Mouse (Mus musculus) kidney, embryonic 16.5 days (tissue): ENCODE measurements around the gene Ahsa1. TPM values are rescaled to one million over a fixed set of nuclear protein-coding genes. Genes with fewer than 3 reads are reported as not detected.
"Not testable (repeated sequence)": the region's sequence is repeated elsewhere in the genome, so short reads cannot be mapped to it uniquely, and the experiment has no call there.

Source experiments
- ATAC-seq: fragments of 200-750 bp; cut with Nextera tagmentation; 2 replicates; pipeline ENCODE4 v1.8.0; 2017; ENCODE audit warnings: moderate TSS enrichment; ENCODE audit not compliant: low FRiP score, low TSS enrichment
- H3K27ac ChIP-seq: fragments of 300-500 bp; sonication (generic); 2 replicates; pipeline ENCODE4 v1.5.1; 2014; ENCODE audit warnings: low read length
- H3K27me3 ChIP-seq: fragments of 300-500 bp; sonication (generic); 2 replicates; pipeline ENCODE4 v1.6.1; 2014; ENCODE audit warnings: low read length, control low read depth, mixed read lengths; ENCODE audit not compliant: insufficient read depth
- H3K36me3 ChIP-seq: fragments of 300-500 bp; sonication (generic); 2 replicates; pipeline ENCODE4 v1.6.1; 2014; ENCODE audit warnings: low read length, control low read depth, mixed read lengths; ENCODE audit not compliant: insufficient read depth
- H3K4me1 ChIP-seq: fragments of 300-500 bp; sonication (generic); 2 replicates; pipeline ENCODE4 v1.6.1; 2014; ENCODE audit warnings: low read length, control low read depth, mixed read lengths; ENCODE audit not compliant: insufficient read depth
- H3K4me2 ChIP-seq: fragments of 300-500 bp; sonication (generic); replicated peaks from 2 replicates; pipeline ENCODE4 v1.6.1; 2014; ENCODE audit warnings: low read depth, low read length
- H3K4me3 ChIP-seq: fragments of 300-500 bp; sonication (generic); 2 replicates; pipeline ENCODE4 v1.5.1; 2014; ENCODE audit warnings: mild to moderate bottlenecking, low read length
- H3K9ac ChIP-seq: fragments of 300-500 bp; sonication (generic); replicated peaks from 2 replicates; pipeline ENCODE4 v1.6.1; 2014; ENCODE audit warnings: low read length
- H3K9me3 ChIP-seq: fragments of 300-500 bp; sonication (generic); 2 replicates; pipeline ENCODE4 v1.6.1; 2016; ENCODE audit warnings: low read length, control low read depth
- WGBS: fragments of 180-500 bp; shearing (Covaris S2); extraction: QIAGEN DNeasy Blood & Tissue Kit; methylation state at CpG from one replicate; pipeline ENCODE4 v1.1.7; 2014; 5-methylcytosine and 5-hydroxymethylcytosine counted together
- polyA plus RNA-seq: library from polyadenylated mRNA; unstranded; fragments of >200 nt; fragmentation: Nextera tagmentation; extraction: Ambion mirVana; gene quantifications from 2 replicates; pipeline ENCODE4 v1.2.1, GENCODE M21; 2015

Gene Ahsa1
- polyA plus RNA-seq, 1 experiment from 2014 or later: 246 TPM

- ATAC-seq: peak; percentile 79
- Histone ChIP-seq H3K4me2 (peak within 1 kb of the TSS; percentile 91), H3K9ac (peak within 1 kb of the TSS; percentile 70), H3K9me3 (no peaks in the 10 kb centered on the region), H3K27ac (no peak within 1 kb of the TSS), H3K36me3 (no peaks in the 10 kb centered on the region), H3K27me3 (peaks cover 17% of the 10 kb centered on the region), H3K4me3 (peak within 1 kb of the TSS; percentile 58), H3K4me1 (peaks cover 9% of the 10 kb centered on the region; the same call in 1 of the 2 replicates)
- under 1% methylated on average over 65 of the region's 86 CpGs for WGBS
Observed at GRCm38 (mm10) chr12:87299657-87300440, 33.6 kb downstream of the Ahsa1 start, which contains the start of gene Ism2. Gene Ism2 (minus strand): TSS chr12:87299705.

- WGBS: under 1% methylated on average over 9 of the region's 9 CpGs
- no peaks in the 10 kb centered on the region for H3K36me3 ChIP-seq
- H3K27ac ChIP-seq: no peak overlapping the region
Observed at GRCm38 (mm10) chr12:87300441-87300690, 34.1 kb downstream of the Ahsa1 start.

GRCm38 (mm10) chr12:87301189-87301588 is 34.9 kb downstream of the Ahsa1 start:
- Histone ChIP-seq H3K4me1 (peaks cover 9% of the 10 kb centered on the region; the same call in 1 of the 2 replicates), H3K36me3 (no peaks in the 10 kb centered on the region), H3K9me3 (no peaks in the 10 kb centered on the region), H3K4me3 (no peak overlapping the region), H3K4me2 (no peak overlapping the region), H3K27me3 (peaks cover 17% of the 10 kb centered on the region), H3K9ac (no peak overlapping the region), H3K27ac (no peak overlapping the region)
- ATAC-seq: no peak
- WGBS: 50% methylated on average over 4 of the region's 4 CpGs

More at GRCm38 (mm10) chr12:87300441-87300690, 34.1 kb downstream of the Ahsa1 start:
- H3K4me3 ChIP-seq: peak overlapping the region; percentile 58
- H3K27me3 ChIP-seq: peaks cover 17% of the 10 kb centered on the region
- H3K4me1 ChIP-seq: peaks cover 9% of the 10 kb centered on the region; the same call in 1 of the 2 replicates
- ATAC-seq: no peak
- peak overlapping the region; percentile 70 for H3K9ac ChIP-seq
- H3K9me3 ChIP-seq: no peaks in the 10 kb centered on the region
- H3K4me2 ChIP-seq: peak overlapping the region; percentile 91

GRCm38 (mm10) chr12:87305767-87306583 is 39.7 kb downstream of the Ahsa1 start:
- H3K4me2 ChIP-seq: no peak overlapping the region
- H3K27ac ChIP-seq: no peak overlapping the region
- peaks cover 17% of the 10 kb centered on the region for H3K36me3 ChIP-seq
- no peaks in the 10 kb centered on the region for H3K4me1 ChIP-seq
- no peak overlapping the region for H3K9ac ChIP-seq
- no peak overlapping the region for H3K4me3 ChIP-seq
- ATAC-seq: no peak
- H3K27me3 ChIP-seq: peaks cover 3% of the 10 kb centered on the region; the same call in 1 of the 2 replicates
- 50% methylated on average over 13 of the region's 13 CpGs for WGBS
- H3K9me3 ChIP-seq: no peaks in the 10 kb centered on the region

GRCm38 (mm10) chr12:87306584-87306844 is 40.2 kb downstream of the Ahsa1 start:
- H3K27ac ChIP-seq, H3K4me1 ChIP-seq, H3K4me2 ChIP-seq, H3K9ac ChIP-seq, H3K4me3 ChIP-seq, H3K9me3 ChIP-seq, ATAC-seq, H3K27me3 ChIP-seq: not testable (repeated sequence)
- peaks cover 17% of the 10 kb centered on the region for H3K36me3 ChIP-seq
- WGBS: 86% methylated on average over 4 of the region's 4 CpGs

- Histone ChIP-seq H3K9me3 (no peaks in the 10 kb centered on the region), H3K4me1 (no peaks in the 10 kb centered on the region), H3K36me3 (peaks cover 25% of the 10 kb centered on the region), H3K27me3 (no peaks in the 10 kb centered on the region), H3K9ac (no peak overlapping the region), H3K4me2 (no peak overlapping the region), H3K27ac (no peak overlapping the region), H3K4me3 (no peak overlapping the region)
- no peak for ATAC-seq
- WGBS: 76% methylated on average over 2 of the region's 2 CpGs
Observed at GRCm38 (mm10) chr12:87313098-87313497, 46.8 kb downstream of the Ahsa1 start.

- Histone ChIP-seq H3K4me3 (no peak overlapping the region), H3K27ac (no peak overlapping the region), H3K9ac (no peak overlapping the region), H3K4me2 (no peak overlapping the region), H3K9me3 (no peaks in the 10 kb centered on the region), H3K27me3 (no peaks in the 10 kb centered on the region), H3K4me1 (no peaks in the 10 kb centered on the region), H3K36me3 (no peaks in the 10 kb centered on the region; the same call in 1 of the 2 replicates)
- ATAC-seq: no peak
- 83% methylated on average over 1 of the region's 1 CpGs for WGBS
Observed at GRCm38 (mm10) chr12:87317951-87318350, 51.7 kb downstream of the Ahsa1 start.

- Histone ChIP-seq H3K9me3 (no peaks in the 10 kb centered on the region), H3K4me2 (no peak overlapping the region), H3K36me3 (no peaks in the 10 kb centered on the region; the same call in 1 of the 2 replicates), H3K9ac (no peak overlapping the region), H3K27ac (no peak overlapping the region), H3K27me3 (no peaks in the 10 kb centered on the region), H3K4me1 (no peaks in the 10 kb centered on the region), H3K4me3 (no peak overlapping the region)
- ATAC-seq: no peak
- 83% methylated on average over 3 of the region's 3 CpGs for WGBS
Observed at GRCm38 (mm10) chr12:87319229-87319628, 53.0 kb downstream of the Ahsa1 start.
